Mouse (Mus musculus) thymus, postnatal 25 days (tissue): ENCODE measurements around the gene Gm4141.
"Not testable (repeated sequence)": the region's sequence is repeated elsewhere in the genome, so short reads cannot be mapped to it uniquely, and the experiment has no call there.

ENCODE experiments used
- DNase-seq: peaks from one replicate; pipeline ENCODE4 v3.0.0; 2022

The Gm4141 gene

DNA sequence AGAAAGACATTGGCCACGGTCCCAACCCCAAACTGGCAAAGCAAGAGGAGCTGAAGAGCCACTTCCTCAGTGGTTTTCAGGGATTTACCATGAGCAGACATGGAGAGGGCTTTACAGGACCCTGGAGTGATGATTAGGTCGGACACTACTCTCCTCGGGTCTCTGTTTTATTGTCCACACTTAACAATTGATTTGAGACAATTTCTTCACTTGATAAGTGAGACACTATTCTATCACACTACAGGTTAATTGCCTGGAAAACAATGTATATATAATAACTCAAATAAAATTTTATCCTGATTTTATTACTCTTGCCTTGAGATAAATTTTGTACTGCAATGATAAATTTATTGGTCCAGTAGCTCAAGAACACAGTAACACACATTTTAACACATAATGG, at the start of gene Gm4141:
Gene Gm4141 (minus strand): TSS at position 101 of the 400 bp plus-strand sequence.
- DNase-seq = not testable (repeated sequence)

DNA sequence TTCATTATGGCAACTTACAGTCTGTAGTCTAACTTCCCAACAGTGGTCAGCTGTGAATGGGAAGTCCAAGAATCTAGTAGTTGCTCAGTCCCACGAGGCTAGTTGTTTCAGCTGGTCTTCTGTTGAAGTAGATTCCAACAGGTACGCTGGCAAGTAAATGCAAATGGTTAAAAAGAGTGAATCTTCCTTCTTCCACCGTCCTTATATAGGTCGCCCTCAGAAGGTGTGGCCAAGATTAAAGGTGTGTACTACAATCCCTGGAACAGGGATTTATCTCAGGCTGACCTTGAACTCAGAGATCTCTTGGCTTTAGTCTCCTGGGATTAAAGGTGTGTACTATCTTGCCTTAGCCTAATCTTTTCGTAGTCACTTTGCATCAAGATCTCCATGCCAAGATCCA, 22.9 kb upstream of the Gm4141 start, which contains the start of gene Gm4513:
Gene Gm4513 (minus strand): TSS at position 101 of the 400 bp plus-strand sequence.
- not testable (repeated sequence) for DNase-seq

DNA sequence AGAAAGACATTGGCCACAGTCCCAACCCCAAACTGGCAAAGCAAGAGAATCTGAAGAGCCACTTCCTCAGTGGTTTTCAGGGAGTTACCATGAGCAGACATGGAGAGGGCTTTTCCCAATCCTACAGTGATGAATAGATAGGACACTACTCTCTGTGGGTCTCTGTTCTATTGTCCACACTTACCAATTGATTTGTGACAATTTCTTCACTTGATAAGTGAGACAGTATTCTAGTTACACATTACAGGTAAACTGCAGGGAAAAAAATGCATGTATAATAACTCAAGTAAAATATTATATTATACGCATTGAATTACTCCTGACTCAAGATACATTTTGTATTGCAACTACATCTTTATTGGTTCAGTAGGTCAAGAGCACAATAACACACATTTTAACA, 30.4 kb downstream of the Gm4141 start, which contains the start of gene Gm5726:
Gene Gm5726 (minus strand): TSS at position 101 of the 400 bp plus-strand sequence.
- not testable (repeated sequence) for DNase-seq

DNA sequence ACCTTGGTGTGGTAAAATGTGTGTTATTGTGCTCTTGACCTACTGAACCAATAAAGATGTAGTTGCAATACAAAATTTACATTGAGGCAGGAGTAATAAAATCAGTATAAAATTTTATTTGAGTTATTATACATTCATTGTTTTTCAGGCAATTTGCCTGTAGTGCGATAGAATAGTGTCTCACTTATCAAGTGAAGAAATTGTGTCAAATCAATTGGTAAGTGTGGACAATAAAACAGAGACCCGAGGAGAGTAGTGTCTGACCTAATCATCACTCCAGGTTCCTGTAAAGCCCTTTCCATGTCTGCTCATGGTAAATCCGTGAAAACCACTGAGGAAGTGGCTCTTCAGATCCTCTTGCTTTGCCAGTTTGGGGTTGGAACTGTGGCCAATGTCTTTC, 42.5 kb downstream of the Gm4141 start, which contains the start of gene Vmn1r104:
Gene Vmn1r104 (plus strand): TSS at position 301 of the 400 bp plus-strand sequence.
- not testable (repeated sequence) for DNase-seq
